Mouse (Mus musculus) liver, embryonic 14.5 days (tissue): ENCODE measurements around the gene Ephb6. TPM values are rescaled to one million over a fixed set of nuclear protein-coding genes. Genes with fewer than 3 reads are reported as not detected.

Experiments
- ATAC-seq: fragments of 200-750 bp; cut with Nextera tagmentation; 2 replicates; pipeline ENCODE4 v1.8.0; 2017; ENCODE audit warnings: moderate number of reproducible peaks, mild to moderate bottlenecking, moderate library complexity; ENCODE audit not compliant: insufficient read depth
- DNase-seq, 3 experiments: peaks; one replicate each; pipeline ENCODE4 v3.0.0-alpha.2; 2012 to 2013; ENCODE audit warnings: low read depth in 3 of 3, low spot score in 3 of 3
- H3K27ac ChIP-seq: fragments of 300-500 bp; sonication (generic); 2 replicates; pipeline ENCODE4 v1.5.1; 2014; ENCODE audit warnings: moderate library complexity, mild to moderate bottlenecking, control low read depth, inconsistent platforms
- H3K27me3 ChIP-seq: fragments of 300-500 bp; sonication (generic); 2 replicates; pipeline ENCODE4 v1.6.1; 2014; ENCODE audit warnings: mild to moderate bottlenecking, low read length, moderate library complexity; ENCODE audit not compliant: control insufficient read depth, insufficient read depth
- H3K36me3 ChIP-seq: fragments of 300-500 bp; sonication (generic); replicated peaks from 2 replicates; pipeline ENCODE4 v1.6.1; 2014; ENCODE audit warnings: low read depth; ENCODE audit not compliant: control insufficient read depth, insufficient read depth
- H3K4me1 ChIP-seq, 2 experiments: fragments of 200-500 bp in 1 of 2; fragments of 300-500 bp in 1 of 2; sonication (generic) in 1 of 2; replicated peaks; 2 replicates each; pipeline ENCODE4 v1.6.1; 2012 to 2014; ENCODE audit warnings: antibody characterized with exemption in 1 of 2, inconsistent platforms in 1 of 2, low read length in 1 of 2; ENCODE audit not compliant: control insufficient read depth in 2 of 2, insufficient read depth in 2 of 2
- H3K4me2 ChIP-seq: fragments of 300-500 bp; sonication (generic); 2 replicates; pipeline ENCODE4 v1.6.1; 2014; ENCODE audit warnings: low read depth, mild to moderate bottlenecking, control low read depth, moderate library complexity
- H3K4me3 ChIP-seq, 2 experiments: fragments of 200-500 bp in 1 of 2; fragments of 300-500 bp in 1 of 2; sonication (generic) in 1 of 2; 2 replicates each; pipeline ENCODE4 v1.5.1; 2012 to 2014; ENCODE audit warnings: low read depth in 2 of 2, low read length in 2 of 2, mild to moderate bottlenecking in 2 of 2, control low read depth in 1 of 2, inconsistent platforms in 1 of 2, moderate library complexity in 1 of 2; ENCODE audit not compliant: insufficient read depth in 1 of 2
- H3K9ac ChIP-seq: fragments of 300-500 bp; sonication (generic); replicated peaks from 2 replicates; pipeline ENCODE4 v1.6.1; 2014; ENCODE audit warnings: mild to moderate bottlenecking, control low read depth, moderate library complexity
- H3K9me3 ChIP-seq: fragments of 300-500 bp; sonication (generic); 2 replicates; pipeline ENCODE4 v1.6.1; 2016; ENCODE audit warnings: low read length, mixed read lengths; ENCODE audit not compliant: control insufficient read depth
- CTCF ChIP-seq: IDR thresholded peaks from 2 replicates; pipeline ENCODE4 v1.5.1; 2016; ENCODE audit warnings: antibody characterized with exemption, low read depth, control low read depth
- EP300 ChIP-seq: IDR thresholded peaks from 2 replicates; pipeline ENCODE4 v1.6.1; 2016; ENCODE audit warnings: antibody characterized with exemption, low read depth
- WGBS: fragments of 180-500 bp; shearing (Covaris S2); extraction: QIAGEN DNeasy Blood & Tissue Kit; methylation state at CpG from one replicate; pipeline ENCODE4 v1.1.7; 2014; ENCODE audit not compliant: insufficient replicate concordance; 5-methylcytosine and 5-hydroxymethylcytosine counted together
- polyA plus RNA-seq, 2 experiments: library from polyadenylated mRNA; depleted of rRNA in 1 of 2; stranded (reverse) in 1 of 2; unstranded in 1 of 2; fragments of >200 nt; fragmentation: Nextera tagmentation in 1 of 2; extraction: Ambion mirVana in 1 of 2; gene quantifications; 2 replicates each; pipeline versions ENCODE4 v1.2.1 to v1.2.3; 2012 to 2014

Gene Ephb6
- polyA plus RNA-seq, 2 experiments: 0.36 to 0.58 TPM

DNA sequence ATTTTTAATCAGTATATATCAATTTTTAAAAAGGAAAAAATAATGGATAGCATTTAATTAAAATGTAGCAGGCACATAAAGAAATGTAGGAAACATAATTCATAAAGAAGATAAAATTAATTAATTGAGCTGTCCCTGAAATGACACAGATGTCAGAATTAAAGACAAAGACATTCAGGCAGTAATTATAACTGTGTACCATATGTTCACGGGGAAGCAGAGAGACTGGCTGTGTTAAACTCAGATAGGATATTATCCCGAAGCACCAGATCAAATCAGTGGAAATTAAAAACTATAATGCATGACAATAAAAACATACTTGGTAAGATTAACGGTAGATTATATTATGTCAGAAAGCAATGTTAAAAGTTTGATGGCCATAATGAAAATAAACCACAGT is 36.2 kb upstream of the Ephb6 start:
- H3K4me3 ChIP-seq: no peak overlapping the region
- no peaks in the 10 kb centered on the region for H3K27me3 ChIP-seq
- no peaks in the 10 kb centered on the region for H3K4me1 ChIP-seq
- no peaks in the 10 kb centered on the region for H3K9me3 ChIP-seq
- H3K27ac ChIP-seq: no peak overlapping the region
- H3K4me2 ChIP-seq: no peak overlapping the region
- H3K36me3 ChIP-seq: no peaks in the 10 kb centered on the region
- WGBS: 64% methylated on average over 3 of the region's 3 CpGs
- TF ChIP-seq EP300: no peak
- no peak for TF ChIP-seq CTCF
- no peak for ATAC-seq
- no peak for DNase-seq
- no peak overlapping the region for H3K9ac ChIP-seq

- H3K27ac ChIP-seq: no peak overlapping the region
- WGBS: 58% methylated on average over 5 of the region's 5 CpGs
- no peaks in the 10 kb centered on the region for H3K27me3 ChIP-seq
- no peaks in the 10 kb centered on the region for H3K4me1 ChIP-seq
- no peak for DNase-seq
- H3K9ac ChIP-seq: no peak overlapping the region
- H3K36me3 ChIP-seq: no peaks in the 10 kb centered on the region
- no peak for ATAC-seq
- TF ChIP-seq EP300 (no peak), CTCF (no peak)
- H3K4me2 ChIP-seq: no peak overlapping the region
- H3K4me3 ChIP-seq: no peak overlapping the region
- no peaks in the 10 kb centered on the region for H3K9me3 ChIP-seq
These were observed 28.7 kb upstream of the Ephb6 start for GRCm38 (mm10) chr6:41576526-41577097.

DNA sequence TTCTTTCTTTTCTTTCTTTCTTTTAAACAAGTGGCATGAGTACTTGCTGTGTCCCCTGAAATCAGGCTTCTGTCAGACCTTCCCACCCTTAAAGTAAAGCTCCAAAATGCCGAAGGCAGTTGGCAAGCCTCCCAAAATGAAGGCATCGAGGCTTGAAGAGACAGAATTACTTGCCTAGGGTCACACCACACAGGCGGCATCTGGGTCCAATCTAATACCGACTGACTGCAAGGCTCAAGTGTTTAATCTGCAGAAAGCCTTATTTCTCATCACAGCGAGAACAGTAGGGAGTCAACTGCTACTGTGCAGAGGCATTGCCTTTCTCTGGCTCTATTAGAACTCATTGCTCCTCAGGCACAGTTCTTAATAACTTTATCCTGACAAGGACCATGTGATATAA is 28.0 kb upstream of the Ephb6 start:
- ATAC-seq (no peak), DNase-seq (no peak)
- Histone ChIP-seq H3K4me2 (no peak overlapping the region), H3K9me3 (no peaks in the 10 kb centered on the region), H3K4me1 (no peaks in the 10 kb centered on the region), H3K27me3 (no peaks in the 10 kb centered on the region), H3K36me3 (no peaks in the 10 kb centered on the region), H3K4me3 (no peak overlapping the region), H3K27ac (no peak overlapping the region), H3K9ac (no peak overlapping the region)
- 52% methylated on average over 5 of the region's 5 CpGs for WGBS
- no peak for TF ChIP-seq EP300

GRCm38 (mm10) chr6:41581295-41581694 is 24.0 kb upstream of the Ephb6 start:
- DNase-seq (no peak), ATAC-seq (no peak)
- no peak overlapping the region for H3K9ac ChIP-seq
- 55% methylated on average over 7 of the region's 7 CpGs for WGBS
- TF ChIP-seq CTCF (no peak), EP300 (no peak)
- H3K9me3 ChIP-seq: no peaks in the 10 kb centered on the region
- no peaks in the 10 kb centered on the region for H3K27me3 ChIP-seq
- H3K36me3 ChIP-seq: no peaks in the 10 kb centered on the region
- no peak overlapping the region for H3K4me2 ChIP-seq
- H3K4me3 ChIP-seq: no peak overlapping the region
- no peak overlapping the region for H3K27ac ChIP-seq
- no peaks in the 10 kb centered on the region for H3K4me1 ChIP-seq

DNA sequence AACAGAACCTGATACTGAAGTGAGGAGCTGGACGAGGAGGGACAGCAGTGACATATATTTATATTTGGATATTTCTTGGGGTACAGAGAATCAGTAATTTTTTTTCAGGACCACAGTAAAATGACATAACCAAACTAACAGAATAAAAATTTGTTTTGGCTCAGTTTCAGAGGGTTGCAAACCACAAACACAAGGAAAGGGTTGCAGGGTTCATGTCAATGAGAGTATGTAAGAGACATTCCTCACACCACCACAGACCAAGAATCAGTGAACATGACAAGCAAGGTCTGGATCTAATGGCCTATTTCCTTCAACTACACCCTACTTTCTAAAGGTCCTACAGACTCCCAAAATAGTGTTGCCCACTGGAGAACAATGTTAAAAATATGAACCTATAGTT is 23.1 kb upstream of the Ephb6 start:
- Histone ChIP-seq H3K27ac (no peak overlapping the region), H3K4me2 (no peak overlapping the region), H3K4me1 (no peaks in the 10 kb centered on the region), H3K4me3 (no peak overlapping the region), H3K36me3 (no peaks in the 10 kb centered on the region), H3K9ac (no peak overlapping the region), H3K9me3 (no peaks in the 10 kb centered on the region), H3K27me3 (no peaks in the 10 kb centered on the region)
- ATAC-seq: no peak
- 59% methylated on average over 1 of the region's 1 CpGs for WGBS
- TF ChIP-seq CTCF: no peak
- no peak for TF ChIP-seq EP300
- no peak for DNase-seq
